Mouse (Mus musculus): ENCODE data around the gene Apol9b.

- TF ChIP-seq CTCF (conservative IDR thresholded peaks at IDR 0.05; ENCODE audit: low read length) (no peak), POU5F1 (IDR thresholded peaks at IDR 0.05; ENCODE audit: borderline replicate concordance, low read length) (no peak)
These were observed 36.8 kb downstream of the Apol9b start for GRCm38 (mm10) chr15:77765484-77766093.
